Mouse (Mus musculus) cerebellum, adult 9-11 months (tissue): ENCODE measurements around the gene Tnfrsf14.

Source experiments
- DNase-seq: peaks from one replicate; pipeline ENCODE4 v3.0.0; 2022

The Tnfrsf14 gene

GRCm38 (mm10) chr4:154948066-154948939, 19.9 kb upstream of the Tnfrsf14 start:
- peak; percentile 37 for DNase-seq

GRCm38 (mm10) chr4:154946319-154946718, 18.0 kb upstream of the Tnfrsf14 start:
- peak; percentile 77 for DNase-seq

- DNase-seq: peak; percentile 88
These were observed 15.8 kb upstream of the Tnfrsf14 start for GRCm38 (mm10) chr4:154944121-154944590.

GRCm38 (mm10) chr4:154943323-154944039, 15.1 kb upstream of the Tnfrsf14 start:
- DNase-seq: peak; percentile 29

GRCm38 (mm10) chr4:154942632-154943322, 14.4 kb upstream of the Tnfrsf14 start:
- DNase-seq: no peak

- DNase-seq: no peak
These were observed 13.5 kb upstream of the Tnfrsf14 start for GRCm38 (mm10) chr4:154941831-154942230.

- DNase-seq: no peak
These were observed 11.8 kb upstream of the Tnfrsf14 start for GRCm38 (mm10) chr4:154940156-154940555.

GRCm38 (mm10) chr4:154937746-154938145, 9.4 kb upstream of the Tnfrsf14 start:
- DNase-seq: no peak

- no peak for DNase-seq
These were observed 8.3 kb upstream of the Tnfrsf14 start for GRCm38 (mm10) chr4:154936542-154937255.

GRCm38 (mm10) chr4:154935788-154936187, 7.4 kb upstream of the Tnfrsf14 start:
- no peak for DNase-seq

GRCm38 (mm10) chr4:154934800-154935199, 6.4 kb upstream of the Tnfrsf14 start:
- no peak for DNase-seq

GRCm38 (mm10) chr4:154933306-154933907, 5.0 kb upstream of the Tnfrsf14 start:
- no peak for DNase-seq

GRCm38 (mm10) chr4:154929088-154929660, 811 bp upstream of the Tnfrsf14 start:
- DNase-seq: no peak

- DNase-seq: no peak
These were observed 445 bp downstream of the Tnfrsf14 start for GRCm38 (mm10) chr4:154927899-154928337.

GRCm38 (mm10) chr4:154926969-154927898, 1.1 kb downstream of the Tnfrsf14 start:
- no peak for DNase-seq

- no peak for DNase-seq
These were observed 3.0 kb downstream of the Tnfrsf14 start for GRCm38 (mm10) chr4:154925413-154925812.

GRCm38 (mm10) chr4:154922931-154923330, 5.4 kb downstream of the Tnfrsf14 start:
- DNase-seq: no peak

GRCm38 (mm10) chr4:154922291-154922690, 6.1 kb downstream of the Tnfrsf14 start:
- DNase-seq: peak; percentile 67

GRCm38 (mm10) chr4:154916662-154917061, 11.7 kb downstream of the Tnfrsf14 start:
- no peak for DNase-seq

GRCm38 (mm10) chr4:154915286-154915685, 13.1 kb downstream of the Tnfrsf14 start:
- DNase-seq: no peak
